Mouse (Mus musculus) cerebellum, adult 9-11 months (tissue): ENCODE data around the gene Jup.

ENCODE experiments used
- DNase-seq: peaks from one replicate; pipeline ENCODE4 v3.0.0; 2022

Jup gene

DNA sequence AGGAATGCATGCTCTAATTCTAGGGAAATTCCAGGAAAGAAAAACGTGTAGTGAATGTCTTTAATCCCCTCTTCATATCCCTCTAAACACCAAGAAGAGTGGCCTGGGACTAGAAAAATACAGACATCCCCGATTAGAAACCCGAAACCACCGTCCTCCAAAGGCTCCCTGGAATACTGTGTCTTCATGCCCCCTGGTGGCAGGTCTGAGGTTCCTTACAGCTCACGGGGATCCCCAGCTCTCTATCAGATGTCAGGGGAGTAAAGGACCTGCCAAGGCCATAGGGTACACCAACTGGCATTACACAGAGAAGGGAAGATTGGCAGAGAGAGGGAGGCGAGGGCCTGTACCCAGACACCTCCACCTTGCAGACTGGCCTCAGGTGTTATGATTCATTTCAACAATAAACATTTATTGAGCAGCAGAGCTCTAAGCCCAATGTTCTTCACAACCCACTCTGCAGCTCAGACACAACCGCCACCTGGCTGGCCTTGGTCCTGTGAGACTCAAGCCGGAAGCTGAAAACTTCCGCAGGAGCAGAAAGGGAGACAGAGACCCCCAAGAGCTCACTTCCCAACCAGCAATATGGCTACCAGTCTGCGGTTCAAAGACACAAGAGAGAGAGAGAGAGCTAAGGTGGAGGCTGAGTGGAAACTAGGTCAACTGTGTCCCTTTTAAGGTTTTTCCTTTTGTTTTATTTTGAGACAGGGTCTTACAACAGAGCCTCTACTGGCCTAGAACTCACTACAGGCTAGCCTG, 10.7 kb upstream of the Jup start:
- DNase-seq, result peak; percentile 87

DNA sequence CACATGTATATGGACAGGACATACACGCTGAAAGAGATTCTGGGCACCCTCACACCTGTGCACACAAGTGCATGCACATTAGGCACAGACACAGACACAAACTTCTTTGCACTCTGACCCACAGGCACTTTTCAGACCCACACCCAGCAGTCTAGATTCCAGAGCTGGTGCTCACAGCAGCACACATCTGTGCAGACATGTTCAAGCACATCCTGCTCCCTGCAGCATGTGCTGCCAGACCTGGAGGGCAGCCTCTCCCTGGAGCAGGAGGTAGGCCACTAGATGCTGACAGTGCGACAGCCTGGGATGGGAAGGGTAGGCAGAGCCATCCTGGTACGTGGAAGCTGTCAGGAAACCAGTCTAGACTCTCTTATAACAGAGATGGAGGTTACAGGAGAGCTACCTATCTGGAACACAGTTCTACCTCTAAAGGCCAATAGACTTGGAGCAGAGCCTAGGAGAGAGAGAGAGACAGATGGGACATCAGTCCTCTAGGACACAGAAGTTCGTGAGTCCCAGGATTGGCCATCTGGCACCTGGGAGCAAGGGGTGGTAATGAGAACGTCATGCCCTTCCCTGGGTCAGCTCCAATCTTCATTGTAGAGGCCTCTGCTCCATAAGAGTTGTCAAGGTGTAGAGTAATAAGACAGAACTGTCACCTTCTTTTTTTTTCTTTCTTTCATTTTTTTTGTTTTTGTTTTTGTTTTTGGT, 9.6 kb upstream of the Jup start:
- DNase-seq, result peak; percentile 96

DNA sequence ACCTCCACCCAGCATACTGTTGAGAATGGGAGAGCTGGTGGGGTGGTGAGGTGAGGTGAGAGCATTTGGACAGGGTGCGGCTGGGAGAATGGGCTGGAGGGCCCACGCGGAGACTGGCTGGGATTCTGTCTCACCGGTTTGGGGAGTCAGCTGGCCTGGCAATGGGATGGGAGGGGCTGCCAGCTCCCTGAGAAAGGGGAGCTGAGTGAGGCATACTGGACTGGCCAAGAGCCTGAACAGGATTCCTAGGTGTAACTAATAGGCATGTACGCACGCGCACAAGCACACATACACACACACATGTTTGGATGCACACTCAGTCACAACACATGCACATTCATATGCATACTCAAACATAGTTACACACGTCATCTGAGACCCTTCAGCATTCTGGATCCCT, 8.7 kb upstream of the Jup start:
- peak; percentile 79 for DNase-seq

DNA sequence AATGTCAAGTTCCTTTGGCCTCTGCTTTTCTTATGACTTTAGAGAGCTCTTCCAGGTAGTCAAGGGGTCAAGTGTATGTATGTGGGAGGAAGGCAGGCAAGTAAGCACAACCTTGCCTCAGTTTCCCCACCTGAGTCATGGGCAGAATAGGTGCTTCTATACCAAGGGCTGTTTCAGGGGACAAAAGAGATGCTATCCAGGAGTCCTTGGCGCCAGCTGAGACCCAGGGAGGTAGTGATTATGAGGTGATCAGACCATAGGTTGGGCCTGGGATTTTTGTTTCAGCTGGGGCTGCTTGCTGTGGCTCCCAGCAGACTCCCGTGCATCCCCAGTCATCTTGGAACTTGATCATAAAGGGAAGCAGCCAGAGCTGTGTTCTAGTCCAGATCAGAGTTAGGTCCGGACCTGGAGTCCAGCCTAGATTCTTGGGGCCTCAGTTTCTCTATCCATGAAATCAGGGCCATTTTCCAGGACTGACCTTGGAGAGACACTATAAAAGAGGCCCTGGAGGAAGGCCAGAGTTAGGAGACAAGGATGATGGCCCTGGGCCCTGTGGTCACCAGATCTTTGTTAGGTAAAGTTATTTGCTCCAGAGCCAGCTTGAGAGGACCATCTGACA, 7.0 kb upstream of the Jup start:
- peak; percentile 56 for DNase-seq

DNA sequence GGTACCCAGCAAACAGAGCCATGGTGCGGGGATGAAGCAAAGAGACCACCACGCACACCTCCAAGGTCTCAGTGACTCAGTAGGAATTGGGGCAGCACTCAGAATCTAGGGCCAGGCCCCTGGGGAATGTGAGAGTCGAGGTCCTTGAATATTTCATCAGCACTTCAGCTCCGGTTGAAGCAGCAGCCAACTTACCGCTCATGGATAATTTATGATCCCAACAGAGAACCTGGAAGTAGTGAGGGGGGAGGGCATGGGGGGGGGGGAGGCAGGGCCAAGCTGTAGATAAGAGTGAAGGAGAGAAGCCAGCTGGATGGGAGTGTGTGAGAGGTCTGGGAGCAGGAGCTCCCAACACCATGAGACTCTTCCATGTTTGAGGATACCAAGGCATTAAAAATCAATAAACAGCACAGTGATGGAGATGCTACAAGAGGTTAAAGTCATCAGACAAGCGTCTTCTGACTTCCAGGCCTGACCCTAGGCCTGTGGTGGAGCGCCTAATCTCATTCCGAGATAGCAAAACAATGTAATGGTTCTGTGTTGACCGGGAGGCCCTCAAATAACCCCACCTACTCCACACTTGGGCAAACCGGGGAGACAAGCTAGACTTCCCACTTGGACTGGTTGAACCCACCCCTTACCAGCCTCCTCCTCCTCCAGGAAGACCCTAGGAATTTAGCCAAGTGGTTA, 6.0 kb upstream of the Jup start:
- DNase-seq, result no peak

DNA sequence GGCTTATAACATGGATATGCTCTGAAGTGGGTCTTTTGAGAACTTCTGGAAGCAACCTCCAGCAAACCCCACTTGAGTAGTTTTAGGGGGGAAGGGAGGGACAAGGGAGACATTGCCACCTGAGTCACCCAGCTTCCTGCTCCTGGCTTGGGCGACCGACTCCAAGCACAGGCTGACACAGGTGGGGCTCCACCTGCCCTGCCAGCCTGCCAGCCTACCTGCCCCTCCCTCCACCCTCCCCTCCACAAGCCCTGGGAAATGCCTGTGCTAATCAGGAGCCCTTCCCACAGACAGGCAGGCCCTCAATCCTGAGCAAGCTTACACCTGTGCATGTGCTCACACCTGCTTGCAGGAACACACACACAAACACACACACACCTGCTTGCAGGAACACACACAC, 5.1 kb upstream of the Jup start:
- no peak for DNase-seq

DNA sequence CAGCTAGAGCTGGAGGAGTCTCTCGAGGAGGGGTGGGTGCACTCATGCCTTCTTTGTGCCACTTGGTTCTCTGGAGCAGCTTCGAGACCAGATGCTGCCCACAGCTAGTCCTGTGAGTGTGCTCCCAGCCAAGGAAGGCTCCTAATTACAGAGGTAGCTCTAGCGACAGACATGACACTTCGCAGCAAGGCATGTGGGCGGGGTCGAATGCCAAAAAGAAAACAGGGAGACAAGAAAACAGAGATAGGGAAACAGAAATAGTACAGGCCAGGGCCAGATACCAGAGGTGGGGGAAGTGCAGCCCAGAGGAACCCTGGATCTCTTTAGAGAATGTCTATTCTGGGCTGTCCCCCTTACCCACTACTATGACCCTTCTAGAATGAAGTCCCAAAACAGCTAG, 4.7 kb upstream of the Jup start:
- peak; percentile 55 for DNase-seq

DNA sequence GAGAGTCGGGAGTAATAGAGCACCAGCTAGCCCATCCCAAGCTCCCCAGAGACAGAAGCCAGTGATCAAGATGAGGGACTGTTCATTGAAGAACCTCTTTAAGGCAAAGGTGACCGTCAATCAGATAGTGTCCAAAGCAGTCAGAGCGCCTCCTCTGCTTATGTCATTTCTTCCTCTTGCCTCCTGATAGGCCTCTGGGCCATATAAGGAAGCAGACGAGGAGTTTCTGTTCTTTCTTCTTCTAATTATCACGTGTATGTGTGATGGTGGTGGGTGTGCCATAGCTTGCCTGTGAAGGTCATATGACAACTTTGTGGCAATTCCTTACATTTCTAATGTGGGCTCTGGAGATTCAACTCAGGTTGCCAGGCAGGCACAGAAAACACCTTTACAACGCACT, 3.3 kb upstream of the Jup start:
- no peak for DNase-seq

DNA sequence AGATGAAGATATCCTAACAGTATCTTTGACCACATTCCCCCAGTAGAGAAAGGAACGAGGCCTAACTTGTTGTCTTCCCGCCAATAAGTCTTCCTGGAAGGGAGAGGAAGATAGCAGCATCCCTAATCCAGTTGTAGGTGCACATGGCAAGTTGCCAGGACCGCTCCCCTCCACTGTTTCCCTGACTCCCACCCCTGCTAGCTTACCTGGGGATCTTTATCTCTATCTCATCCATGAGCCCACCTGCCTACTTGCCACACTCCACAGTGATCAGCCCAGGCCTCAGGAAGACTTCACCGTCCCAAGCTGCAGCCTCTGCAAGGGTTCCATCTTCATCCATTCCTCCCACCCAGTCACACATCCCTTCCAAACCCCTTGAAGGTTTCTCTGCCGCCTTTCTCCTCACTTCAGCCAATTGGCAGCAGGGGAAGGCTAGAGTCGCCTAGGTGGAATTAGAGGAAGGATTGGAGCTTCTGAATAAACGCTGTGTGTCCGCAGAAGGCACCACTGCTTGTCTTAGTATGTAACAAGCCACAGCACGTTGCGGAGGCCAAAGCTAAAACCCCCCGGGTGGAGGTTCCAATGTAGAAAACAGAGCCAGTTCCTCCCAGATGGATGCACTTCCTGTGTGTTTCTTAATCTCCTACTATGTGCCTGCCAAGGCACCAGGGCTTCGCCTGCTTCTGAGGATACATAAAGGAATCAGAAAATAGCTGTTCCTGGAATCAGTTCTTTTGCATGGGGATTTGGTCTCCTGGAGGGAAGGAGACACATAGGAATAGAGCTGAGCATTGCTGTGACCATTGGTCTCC, 2.4 kb upstream of the Jup start:
- DNase-seq, result peak; percentile 62

DNA sequence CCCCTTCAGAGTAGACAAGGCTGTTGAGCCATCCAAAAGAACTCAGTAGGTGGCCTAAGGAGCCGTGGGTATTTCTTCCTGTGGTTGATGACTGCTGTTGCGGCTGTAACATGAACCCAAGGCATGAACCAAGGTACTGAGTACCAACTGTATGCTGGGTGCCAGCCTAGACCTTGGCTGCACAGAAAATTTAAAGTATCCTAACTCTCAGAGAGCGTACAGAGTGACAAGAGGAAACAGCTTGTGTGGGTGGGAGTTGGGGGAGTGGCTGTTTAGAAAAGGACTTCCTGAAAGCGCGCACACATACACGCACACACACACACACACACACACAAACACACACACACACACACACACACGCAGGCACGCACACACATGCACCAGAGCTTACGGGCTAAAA, 1.8 kb upstream of the Jup start:
- no peak for DNase-seq

DNA sequence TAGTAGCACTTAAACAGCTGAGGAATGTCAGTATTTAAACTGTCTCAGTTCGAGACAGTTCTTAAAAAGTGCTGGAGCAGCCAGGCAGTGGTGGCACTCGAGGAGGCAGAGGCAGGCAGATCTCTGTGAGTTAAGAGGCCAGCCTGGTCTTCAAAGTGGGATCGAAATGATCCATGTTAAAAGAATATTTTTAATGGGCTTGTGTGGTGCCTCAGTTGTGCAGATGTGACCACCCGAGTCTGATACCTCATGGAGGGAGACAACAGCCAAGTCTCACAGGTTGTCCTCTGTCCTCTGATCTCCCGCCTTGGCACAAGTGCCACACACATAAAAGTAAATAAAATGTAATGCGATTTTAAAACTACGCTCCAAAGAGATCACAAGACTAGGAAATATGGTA, 954 bp upstream of the Jup start:
- peak; percentile 55 for DNase-seq

DNA sequence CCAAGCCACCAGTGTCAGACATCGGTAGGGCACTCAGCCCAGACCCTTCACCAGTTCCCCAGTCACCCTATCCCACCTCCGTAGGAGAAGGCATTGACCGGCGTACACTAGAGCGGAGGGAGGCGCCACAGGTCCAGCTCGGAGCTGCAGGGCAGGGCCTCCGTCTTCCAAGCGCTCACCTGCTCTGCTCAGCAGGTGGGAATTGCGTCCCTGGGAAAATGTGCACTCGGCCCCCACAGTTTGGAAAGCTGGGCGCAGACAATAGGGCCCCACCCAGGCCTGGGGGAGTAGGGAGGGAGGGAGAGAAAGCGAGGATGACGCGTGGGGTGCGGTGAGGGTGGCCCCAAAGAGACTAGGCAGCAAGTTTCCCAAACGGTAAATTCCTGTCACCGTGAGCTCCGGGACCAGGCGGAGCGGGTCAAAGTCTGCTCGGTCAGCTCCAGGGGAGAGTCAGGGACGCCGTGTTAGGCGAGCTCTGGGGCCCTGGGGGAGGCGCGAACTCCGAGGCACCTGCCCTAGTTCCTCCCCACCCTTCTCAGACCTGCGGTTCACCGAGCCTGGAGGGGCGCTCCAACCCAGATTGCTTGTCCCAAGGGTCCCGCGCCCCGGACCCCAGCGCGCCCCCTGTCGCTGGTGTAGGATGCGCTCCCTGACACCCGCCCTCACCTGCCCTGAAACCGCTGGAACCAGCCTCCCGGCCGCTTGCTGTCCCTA, 520 bp downstream of the Jup start:
- peak; percentile 88 for DNase-seq

DNA sequence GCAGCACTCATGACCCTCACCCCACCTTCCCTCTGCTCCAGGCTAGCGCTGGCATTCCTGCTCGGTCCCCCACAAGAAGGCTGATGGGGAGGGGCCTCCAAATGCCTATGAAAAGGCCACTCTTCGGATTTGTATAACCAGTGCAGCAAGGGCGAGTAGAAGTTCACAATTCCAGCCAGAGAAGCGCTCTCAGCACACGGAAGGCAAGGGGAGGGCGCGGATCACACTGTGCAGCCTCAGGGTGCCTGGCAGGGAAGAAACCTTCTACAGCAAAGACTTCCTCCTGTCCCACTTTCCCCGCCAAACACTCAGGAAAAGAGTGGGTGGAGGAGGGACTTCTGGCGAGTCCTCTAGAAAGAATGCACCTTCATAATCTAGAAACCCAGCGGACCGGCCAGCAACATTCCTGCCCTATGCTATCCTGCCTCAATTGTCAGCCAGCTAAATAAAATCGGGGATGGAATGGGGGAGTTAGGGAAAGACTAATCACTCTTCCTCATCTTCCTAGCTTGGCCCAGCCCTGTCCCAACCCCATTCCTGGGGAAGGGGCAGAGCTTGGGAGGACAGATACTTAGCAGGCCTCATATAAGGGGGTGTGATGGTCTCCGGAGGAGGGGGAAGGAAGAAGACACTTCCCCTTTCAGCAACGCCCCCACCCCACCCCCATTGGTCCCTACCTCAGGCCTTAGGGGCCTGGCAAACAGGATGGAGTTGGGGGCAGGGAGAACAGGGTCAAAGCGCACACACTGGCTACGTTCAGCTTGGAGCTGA, 1.5 kb downstream of the Jup start:
- peak; percentile 89 for DNase-seq

DNA sequence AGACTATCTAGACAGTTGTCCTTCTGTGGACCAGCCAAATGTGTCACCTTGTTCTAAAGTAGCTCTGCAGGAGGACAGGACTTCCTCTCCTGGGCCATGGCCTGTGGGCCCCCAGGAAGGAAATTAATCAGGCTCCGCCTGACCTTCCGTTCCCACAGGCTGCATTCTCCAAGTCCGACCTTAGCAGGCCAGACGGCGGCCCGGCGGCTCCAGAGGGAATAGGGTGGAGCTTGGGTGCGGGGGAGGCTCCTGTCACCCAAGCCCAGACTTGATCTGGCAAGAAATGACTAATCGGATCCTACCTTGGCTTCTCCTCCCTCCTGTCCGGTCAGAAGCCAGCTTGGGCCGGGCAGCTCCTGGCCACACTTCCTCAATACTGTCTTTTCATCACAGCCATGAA, 2.4 kb downstream of the Jup start:
- DNase-seq, result peak; percentile 92

DNA sequence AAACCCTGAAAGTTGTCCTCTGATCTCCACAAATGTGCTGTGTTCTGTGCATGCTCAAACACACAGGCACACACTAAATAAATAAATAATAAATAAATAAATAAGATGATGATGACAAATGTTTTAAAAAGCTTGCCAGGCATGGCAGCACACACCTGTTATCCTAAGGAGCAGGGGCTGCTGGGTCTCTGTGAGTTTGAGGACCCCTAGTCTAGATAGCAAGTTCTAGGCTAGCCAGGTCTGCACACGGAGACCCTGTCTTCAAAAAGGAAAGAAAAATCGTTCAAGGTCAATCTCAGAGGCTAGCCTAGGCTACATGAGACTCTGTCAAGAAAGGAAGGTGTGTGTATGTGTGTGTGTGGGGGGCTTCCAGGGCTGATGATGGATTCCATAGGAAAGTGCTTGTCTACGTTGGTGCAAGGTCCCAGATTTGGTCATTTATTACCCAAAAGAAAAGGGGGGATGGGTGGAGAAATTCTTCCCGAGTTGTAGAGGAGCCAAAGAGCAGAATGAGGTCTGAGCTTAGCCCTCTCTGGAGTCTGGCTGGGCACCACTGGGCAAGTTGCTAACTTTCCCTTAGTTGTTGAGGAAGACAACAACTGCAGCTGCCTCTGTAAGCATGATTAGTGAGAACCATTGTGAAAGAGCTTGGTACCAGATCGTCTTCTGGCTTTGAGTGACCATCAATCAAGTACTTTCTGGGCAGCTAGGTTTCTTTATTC, 3.0 kb downstream of the Jup start:
- peak; percentile 63 for DNase-seq

DNA sequence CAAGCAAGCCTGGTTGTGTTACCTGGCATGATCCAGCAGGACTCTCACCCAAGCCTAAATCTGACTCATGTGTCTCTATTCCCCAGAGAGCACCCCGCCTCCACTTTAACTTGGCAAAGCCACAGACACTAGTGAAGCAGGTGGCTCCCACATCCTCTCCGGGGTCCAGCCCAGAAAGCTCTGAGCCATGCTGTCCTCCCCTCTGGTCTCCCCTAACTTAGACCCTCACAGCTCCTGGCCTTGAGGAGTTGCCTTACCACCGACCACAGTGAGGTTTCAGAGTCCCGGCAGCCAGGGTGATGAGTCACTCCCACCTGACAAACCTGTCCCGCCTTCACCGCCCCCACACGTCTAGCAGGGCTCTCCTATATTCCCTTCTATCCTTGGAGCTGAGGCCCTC, 3.8 kb downstream of the Jup start:
- DNase-seq, result peak; percentile 75

DNA sequence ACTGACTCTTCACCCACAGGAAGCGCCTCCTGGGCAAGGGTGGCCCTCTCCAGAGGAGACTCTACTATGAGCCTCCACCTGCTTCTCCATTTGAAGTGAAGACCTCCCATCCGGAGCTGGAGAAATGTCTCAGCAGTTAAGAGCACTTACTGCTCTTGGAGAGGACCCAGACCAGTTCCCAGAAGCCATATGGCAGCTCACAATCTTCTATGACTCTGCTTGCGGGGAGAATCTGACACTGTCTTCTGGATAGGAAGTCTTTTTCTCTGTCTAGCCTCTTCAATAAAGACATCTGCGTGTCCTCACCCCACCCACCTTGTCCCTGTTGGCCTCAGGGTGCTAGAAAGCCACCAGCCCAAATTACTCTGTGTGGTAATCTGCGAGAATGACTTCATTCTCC, 4.6 kb downstream of the Jup start:
- peak; percentile 58 for DNase-seq

DNA sequence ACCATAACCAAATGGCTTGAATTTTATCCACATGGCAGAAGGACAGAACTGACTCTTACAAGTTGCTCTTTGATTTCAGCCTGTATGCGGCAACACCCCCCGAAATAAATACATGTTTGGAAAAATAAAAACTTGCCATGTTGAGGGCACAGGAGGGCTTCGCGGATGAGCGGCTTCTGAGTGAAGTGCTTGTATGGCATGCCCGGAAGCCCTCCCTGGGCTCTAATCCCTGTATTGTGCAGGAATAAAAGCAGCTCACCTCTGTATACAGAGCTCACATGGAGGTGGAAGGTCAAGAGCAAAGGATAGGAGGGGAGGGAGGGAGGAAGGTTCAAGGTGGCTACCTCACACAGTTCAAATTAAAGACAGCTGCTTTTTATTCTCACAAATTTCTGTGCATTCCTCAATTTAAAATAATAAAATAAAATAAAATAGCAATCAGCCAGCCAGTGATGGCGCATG, 5.6 kb downstream of the Jup start:
- DNase-seq, result peak; percentile 30

DNA sequence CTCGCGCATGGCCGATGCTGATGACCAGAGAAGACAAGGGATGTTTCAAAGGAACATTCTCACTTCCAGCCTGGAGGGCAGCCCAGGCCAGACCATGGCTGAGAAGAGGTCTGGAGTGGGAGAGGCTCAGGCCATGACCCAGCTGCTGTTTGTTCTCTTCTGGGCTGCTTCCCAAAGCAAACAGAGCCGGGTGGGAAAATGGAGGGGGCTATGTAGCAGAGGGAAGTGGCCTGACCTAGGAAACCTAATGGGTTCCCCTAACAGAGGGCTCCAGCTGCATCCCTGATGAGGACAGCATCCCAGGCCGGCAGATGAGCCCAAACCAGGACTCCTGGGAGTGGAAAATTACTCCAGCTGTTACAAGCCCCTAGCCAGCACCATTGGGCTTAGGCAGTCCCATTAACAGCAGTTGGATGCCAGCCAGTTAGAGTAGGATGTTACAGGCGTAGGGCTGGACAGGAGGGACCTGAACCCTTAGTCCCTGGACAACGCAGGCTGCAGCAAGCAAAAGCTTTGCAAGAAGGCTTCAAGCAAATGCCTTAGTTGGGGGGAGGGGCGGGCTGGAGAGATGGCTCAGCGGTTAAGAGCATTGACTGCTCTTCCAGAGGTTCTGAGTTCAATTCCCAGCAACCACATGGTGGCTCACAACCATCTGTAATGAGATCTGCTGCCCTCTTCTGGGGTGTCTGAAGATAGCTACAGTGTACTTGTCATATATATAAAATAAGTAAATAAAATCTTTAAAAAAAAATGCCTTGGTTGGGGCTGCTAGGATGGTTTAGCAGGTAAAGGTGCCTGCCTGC, 6.3 kb downstream of the Jup start:
- peak; percentile 72 for DNase-seq
